Mouse (Mus musculus): ENCODE data around the gene Gnl3l.

The Gnl3l gene

GRCm38 (mm10) chrX:150956016-150956415, 61.1 kb downstream of the Gnl3l start:
- DNase-seq, result no peak

DNA sequence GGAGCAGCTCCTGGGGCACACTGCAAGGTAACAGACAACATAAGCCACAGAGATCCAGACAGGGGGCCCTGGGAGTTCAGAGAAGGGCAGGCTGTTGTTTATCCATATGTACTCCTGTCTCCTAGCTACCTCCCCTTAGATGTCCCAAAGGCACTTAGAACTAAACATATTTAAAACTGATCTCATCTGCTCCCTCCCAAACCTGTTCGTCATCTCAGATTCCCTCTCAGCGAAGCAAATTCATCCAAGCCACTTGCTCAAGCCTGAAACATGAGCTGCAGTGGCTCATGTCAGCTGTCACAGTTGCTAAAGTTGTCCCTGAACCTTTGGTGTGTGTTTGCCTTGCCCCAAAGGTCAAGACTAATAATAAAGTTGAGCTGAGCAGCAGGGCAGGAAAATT, 61.7 kb downstream of the Gnl3l start:
- no peak for DNase-seq

DNA sequence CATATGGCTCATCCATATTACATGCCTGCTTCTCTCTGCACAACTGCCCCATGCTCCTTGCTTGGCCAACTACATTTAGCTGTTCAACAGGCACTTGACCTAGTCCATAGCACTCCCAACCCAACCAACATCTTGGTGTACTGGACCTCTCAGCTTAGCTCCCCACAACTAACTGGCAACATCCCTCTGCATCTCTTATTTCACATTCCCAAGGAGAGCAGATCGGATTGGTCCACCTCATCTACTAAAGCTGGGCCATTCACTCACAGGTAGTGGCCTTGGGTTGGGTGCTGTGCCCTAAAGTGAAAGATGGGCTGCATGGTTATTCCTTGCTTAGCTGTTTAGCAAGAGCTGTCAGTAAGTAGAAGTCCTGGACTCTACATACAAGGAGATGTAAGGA, 62.4 kb downstream of the Gnl3l start:
- no peak for DNase-seq

Measured in thymus, adult 18-20 months (tissue).